Mouse (Mus musculus) c-Kit-positive CD71-positive TER-119-positive erythroid progenitor cells, embryonic 14.5 days (primary cell): ENCODE results near the gene Runx1.

ENCODE experiments used
- DNase-seq: peaks from one replicate; pipeline ENCODE4 v3.0.0-alpha.2; 2013; ENCODE audit warnings: low spot score

The Runx1 gene

DNA sequence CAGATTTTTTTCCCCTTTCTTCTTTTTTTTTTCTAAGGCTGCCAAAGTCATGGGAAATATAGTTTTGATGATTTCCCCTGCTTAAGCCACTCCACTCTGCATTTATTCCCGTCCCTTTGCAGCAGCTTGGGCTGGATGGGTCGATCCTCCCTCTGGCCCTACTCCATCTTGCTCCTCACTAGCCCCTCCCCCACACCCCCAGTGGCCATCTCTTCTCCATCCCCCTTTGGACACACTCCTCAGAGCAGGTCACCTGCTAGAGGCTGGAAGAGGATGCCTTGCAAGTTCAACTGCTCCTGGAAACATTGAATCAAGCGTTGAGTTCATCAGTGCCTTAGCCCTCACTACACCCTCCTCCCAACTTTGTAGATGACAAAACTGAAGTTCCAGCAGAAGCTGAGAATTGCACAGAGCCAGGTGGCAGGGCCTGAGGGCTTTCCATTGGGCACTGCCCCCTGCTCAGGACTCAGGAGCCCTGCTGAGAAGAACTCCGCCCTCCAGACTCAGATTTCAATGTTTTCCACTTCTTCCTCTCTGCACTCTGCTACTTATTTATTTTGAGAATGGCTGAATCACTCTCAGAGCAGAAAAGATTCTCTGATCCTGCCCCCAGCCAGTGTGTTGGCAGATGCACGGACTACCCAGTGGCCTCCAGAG is 171.5 kb downstream of the Runx1 start:
- no peak for DNase-seq

DNA sequence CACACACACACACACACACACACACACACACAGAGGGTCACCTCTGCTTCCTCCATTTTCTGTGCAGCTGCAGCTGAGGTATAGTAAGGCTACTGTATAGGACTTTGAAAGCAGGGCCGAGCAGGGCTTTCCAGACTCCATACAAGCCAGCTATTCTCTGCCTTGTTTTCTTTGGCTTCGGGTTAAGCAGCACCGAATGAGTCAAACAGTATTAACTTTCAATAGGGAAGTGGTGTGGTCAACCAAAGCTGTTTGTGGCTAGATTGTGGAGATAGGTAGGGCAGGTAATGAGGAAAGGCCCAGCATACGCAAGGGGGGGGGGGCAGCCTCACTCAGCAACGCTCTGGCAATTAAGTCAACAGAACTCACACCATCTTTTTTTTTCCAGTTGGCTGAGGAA is 172.1 kb downstream of the Runx1 start:
- no peak for DNase-seq

DNA sequence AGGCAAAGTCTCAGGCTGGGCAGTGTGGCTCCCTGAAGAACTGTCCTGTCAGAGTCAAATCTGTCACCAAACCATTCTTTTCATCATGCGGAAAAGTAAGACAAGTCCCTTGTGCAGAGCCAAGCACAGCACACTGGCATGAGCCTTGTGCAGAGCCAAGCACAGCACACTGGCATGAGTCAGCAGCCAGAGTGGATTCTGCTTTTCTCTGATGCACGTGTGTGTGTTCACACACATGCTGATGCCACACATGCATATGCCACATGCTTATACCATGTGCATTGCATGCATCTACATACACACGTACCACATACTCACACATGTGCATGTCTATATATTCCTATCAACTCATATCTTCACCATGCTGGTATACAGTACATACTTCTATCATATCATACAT is 174.7 kb downstream of the Runx1 start:
- DNase-seq: no peak

DNA sequence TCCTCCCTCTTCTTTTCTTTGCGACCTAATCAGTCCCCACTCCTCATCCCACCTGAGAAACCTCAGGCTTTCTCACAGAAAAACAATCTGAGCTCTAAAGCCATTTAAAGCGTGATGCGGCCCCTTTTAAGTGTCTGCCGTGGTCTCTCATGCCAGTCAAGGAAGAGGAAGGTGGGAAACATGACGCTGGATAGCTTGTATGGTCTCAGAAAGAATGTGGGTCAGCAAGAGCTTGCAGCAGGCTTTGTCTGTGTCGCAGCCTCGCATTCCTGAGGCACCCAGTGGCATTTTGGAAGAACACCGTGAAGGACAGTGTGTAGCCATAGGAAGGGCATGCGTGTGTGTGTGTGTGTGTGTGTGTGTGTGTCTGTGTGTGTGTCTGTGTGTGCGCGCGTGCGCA is 179.8 kb downstream of the Runx1 start:
- no peak for DNase-seq

DNA sequence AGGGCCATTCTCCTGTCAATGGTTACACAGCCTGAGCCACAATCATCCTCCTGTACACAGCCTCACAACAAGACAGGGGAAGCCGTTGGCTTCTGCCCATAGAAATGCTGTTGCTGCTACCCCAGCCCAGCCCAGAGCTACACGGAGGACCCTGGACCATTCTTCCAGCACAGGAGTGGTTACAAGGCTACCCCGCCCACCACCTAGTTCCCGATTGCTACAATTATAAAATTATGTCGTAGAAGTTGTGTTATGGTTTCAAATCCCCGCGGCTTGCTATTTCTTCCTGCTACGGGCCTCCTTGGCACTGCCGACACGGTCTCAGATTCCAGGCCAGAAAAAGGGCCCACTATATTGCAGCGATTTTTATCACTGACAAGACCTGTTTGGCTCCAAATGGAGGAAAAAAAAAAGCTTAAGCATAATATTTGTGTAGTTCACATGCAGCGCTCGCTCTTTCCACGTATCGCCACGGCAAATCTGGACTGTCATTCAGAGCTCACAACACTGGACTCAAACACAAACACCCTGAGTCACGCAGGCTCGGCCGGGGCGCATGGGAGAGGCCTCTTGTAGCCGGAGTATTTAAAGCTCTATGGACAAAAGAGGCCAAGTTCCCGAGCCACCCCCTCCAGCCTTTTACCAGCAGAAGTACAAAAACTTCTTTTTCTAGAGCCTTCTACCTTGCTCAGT is 180.4 kb downstream of the Runx1 start:
- DNase-seq: no peak

DNA sequence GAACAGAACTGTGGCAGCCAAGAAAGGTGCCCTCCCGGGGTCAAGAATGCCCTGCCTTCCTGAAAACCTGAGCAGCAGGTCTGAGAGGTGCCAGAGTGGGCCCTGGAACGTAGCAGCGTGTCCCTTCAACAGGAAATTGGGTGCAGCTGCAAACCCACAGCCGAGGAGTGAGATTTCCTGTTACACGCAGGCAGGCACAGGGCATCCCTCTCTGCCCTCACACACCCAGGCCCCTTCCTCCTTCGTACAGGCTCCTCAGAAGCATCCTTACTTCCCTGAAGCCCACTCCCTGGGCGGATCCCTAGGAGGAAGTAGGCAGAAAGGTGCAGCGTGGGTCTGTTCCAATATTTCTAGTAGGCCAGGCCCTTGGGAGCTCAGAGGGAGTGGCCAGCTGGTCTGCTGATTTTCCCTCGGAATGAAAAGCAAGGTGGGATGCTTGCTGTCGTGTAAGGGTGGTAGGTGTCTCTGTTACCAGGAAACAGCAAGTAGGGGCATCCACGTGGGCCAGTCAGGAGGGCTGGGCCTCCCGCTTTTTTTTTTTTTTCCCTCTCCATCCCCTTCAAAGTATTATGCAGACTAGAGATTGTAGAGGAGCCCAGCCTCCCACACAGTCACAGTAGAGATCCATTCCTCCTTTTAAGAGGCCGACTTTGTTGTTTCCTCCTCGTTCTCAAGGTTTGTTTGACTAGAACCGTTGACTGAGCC is 181.1 kb downstream of the Runx1 start:
- DNase-seq: no peak

DNA sequence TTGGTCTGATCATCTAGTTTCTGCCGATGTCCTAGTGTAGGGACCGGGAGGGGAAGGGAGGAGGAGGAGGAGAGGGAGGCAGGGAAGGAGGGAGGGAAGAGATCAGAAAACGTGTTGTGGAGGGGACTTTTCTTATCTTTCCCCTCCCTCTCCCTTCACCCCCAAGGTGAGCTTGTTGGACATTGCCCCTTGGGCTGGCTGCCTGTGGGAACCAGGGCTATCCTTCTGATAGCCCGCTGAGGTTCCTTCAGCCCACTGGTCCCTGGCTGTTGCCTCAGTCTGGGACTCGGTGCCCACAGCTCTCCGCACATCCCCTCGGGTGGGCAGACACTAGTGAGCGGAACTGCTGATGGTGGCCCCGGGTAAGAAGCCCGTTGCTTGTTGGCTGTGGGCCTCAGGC is 181.6 kb downstream of the Runx1 start:
- no peak for DNase-seq

DNA sequence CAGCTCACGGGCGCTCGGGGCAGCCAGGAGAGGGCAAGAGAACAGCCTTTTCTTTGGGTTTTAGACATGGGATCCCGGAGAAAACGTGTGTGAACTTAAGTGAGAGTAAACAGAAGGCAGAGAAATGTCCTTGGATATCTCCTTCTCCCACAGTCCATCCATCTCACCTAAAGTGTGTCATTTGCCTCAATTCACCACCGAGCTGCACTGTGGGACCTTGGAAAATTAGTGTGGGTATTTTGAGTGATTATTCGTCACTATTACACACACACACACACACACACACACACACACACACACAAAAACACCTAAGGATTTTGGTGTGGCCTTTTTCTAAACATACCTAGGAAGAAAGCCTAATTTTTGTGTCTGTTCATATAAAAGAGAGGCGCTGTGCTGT is 183.7 kb downstream of the Runx1 start:
- no peak for DNase-seq

DNA sequence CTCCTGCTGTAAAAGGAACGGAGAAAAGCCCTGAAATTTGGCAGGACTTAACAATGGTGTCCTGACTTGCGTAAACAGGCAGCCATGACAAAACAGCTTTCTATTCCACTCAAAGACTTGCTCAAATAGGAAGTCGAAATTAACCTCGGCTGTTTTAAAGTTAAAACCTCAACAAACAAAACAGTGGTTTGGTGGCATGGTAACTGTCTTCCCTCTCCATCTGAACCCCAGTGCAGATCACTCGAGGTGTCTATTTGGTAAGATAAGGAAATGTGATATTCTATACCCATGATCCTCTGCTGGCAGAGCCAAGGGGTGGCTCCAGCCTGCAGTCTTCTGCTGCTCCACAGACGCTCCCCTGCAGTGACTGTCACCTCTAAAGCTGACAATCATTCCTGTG is 184.9 kb downstream of the Runx1 start:
- DNase-seq: no peak

DNA sequence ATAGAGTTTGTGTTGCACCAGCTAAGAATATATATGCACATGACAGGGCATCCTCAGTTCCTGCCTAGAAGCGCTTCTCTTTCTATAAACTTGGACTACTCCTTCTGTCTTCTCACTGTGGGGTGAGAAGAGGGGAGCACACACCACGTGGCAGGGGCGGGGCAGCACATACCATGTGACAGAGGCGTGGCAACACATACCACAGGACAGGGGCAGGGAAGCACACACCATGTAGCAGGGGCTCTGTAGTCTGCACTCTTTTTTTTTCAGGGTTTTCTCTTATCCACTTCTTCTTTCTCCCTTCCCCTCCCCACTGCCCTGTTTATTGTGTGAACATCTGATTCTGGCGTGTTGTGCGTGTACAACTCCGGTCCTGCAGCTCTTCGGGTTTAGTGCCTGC is 186.9 kb downstream of the Runx1 start:
- no peak for DNase-seq

DNA sequence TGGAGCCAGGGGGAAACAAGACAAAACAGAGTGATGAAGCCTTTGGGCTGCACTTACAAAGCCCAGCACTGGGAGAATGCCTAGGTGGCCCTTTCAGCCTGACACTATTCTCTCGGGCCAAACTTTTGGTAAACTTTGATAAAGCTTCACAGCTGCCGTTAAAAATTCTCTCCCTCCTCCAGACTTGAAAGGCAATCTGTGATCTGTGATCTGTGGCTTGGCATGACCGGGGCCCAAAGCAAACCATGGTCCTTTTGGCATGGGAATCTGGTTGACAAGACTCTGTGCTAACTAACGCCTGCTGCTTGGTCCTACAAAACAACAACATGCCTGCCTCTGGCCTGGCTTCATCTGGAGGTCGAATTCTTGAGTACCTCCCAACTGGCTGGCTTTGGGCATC is 188.9 kb downstream of the Runx1 start:
- no peak for DNase-seq

DNA sequence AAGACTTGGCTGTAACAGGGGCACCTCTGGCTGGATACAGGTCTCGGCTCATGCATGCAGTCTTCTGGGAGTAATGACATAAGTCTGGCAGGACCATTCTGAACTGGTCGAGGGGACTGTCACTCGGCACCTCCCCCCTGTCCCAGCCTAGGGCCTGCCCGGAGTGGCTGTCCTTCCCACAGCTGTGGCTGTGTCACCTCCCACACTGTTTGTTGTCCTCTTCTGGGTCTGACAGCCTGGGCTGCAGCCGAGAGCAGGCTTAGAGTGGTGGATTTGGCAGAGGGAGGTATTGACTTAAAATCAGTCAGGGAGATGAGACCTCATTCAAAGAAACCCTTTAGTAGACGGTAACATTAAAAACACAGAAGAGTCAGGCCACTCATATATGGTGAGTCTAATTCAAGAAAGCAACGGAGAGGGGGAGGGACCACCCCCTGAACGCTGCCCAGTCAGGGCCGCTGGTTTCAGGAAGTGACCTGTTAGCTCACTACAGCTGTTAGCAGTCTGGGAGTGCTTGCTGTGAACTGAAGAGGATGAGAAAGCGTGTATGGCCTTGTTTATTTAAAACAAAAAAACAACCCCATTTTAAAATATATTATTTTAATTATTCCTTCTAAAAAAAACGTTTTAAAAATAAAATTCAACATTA is 193.7 kb downstream of the Runx1 start:
- no peak for DNase-seq

DNA sequence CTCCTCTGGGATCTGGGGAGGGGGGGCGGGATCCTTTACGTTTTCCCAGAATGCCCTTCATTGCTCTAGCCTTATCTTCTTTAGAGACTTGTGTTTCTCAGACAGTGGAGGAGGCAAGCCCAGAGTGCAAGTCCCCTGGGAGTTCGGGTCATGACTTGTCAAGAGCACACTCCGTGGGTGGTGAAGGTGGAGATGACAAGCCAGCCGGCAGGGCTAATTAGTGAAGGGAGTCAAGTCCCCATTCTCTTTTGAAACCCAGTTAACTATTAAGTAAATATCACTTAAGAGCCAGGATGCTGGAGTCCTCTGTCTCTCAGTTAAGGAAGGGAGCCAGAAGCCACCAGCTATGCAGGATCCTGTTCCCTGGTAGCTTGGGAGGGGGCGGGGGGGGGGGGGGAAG is 194.3 kb downstream of the Runx1 start:
- DNase-seq: no peak

DNA sequence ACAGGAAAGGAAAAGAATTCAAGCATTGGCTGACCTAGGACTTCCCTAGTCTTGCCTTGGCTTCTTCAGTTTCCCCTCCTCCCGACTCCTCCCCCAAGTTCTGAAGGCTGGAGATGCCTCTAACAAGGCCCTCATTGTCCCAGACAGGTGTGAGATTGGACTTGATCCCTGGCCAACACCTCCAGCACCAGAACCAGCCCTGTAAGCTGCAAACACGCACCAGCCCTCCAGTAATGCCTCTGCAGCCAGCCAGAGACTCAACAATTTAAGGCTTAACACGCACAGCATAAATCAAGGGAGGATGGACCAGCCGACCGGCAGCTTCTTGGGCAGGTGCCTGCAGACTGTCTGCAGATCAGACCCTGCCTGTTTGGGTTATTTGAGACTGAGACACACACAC is 195.0 kb downstream of the Runx1 start:
- no peak for DNase-seq

DNA sequence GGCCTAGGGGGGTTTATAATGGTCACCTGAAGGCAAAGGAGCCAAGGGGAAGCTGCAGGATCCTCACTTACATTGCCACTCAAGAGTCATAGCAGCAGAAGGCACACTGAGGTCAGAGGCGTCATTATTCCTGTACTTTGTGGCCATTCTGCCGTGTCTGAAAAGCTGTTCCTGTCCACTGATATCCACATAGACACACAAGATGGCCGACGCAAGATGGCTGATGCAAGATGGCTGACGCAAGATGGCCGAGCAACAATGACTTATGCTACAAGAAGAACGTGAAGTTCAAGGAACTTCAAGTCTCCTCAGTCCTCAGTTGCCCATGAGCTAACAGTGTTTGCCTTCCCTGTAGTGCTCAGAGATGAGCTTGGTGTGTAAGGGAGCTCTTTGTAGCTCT is 196.1 kb downstream of the Runx1 start:
- no peak for DNase-seq

DNA sequence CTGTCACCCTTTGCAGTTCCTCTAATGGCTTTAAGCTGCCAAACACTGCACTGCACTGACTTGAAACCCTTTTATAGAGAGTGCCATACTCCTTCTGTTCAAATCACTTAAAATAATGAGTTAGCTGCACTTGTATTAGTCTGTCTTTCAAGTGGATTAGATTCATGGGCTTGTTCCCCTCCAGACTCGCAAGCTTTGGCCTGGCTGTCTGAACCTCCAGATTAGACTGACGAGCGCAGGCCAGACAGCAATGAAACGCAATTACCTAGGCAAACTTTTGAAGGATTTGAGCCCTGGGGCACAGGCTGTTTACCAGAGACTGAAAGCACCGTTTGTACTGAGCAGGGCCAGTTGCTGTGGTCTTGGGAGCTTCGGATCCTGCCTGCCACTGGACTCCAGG is 198.7 kb downstream of the Runx1 start:
- no peak for DNase-seq

DNA sequence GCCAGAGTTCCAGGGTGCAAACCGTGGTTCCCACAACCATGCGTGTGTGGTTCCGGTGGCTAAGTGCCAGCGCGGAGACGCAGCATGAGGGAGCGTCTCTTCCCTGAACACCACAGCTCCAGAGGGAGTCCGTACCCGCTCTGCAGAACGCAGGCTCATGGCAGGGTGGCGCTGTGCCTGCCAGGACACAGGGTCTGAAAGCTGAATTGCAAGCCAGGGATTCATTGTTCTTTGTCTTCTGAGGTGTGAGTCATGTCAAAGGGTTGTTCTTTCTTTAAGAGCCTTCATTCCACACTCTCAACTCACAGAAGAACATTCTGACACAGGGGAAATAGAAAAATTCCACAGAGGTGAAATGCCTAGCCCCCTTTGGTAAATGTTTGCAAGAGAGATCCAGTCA is 202.0 kb downstream of the Runx1 start:
- no peak for DNase-seq

DNA sequence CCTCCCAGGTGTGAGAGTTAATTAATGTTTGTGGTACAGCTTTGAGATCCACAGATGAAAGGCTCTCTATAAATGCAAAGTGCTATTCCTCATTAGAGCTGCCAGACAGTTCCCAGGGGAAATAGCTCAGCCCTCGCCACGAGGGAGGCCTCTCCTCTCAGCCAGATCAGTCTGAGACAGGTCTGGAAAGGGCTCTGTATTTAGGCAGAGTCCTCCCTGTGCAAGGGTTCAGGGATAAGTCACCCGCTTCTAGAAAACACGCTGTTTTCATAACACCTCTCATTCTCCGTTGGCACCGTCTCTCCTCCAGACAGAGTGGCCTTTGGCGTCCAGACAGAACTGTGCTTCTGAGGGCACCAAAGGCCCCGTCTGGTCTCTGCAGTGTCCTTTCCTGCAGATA is 204.1 kb downstream of the Runx1 start:
- DNase-seq: no peak

DNA sequence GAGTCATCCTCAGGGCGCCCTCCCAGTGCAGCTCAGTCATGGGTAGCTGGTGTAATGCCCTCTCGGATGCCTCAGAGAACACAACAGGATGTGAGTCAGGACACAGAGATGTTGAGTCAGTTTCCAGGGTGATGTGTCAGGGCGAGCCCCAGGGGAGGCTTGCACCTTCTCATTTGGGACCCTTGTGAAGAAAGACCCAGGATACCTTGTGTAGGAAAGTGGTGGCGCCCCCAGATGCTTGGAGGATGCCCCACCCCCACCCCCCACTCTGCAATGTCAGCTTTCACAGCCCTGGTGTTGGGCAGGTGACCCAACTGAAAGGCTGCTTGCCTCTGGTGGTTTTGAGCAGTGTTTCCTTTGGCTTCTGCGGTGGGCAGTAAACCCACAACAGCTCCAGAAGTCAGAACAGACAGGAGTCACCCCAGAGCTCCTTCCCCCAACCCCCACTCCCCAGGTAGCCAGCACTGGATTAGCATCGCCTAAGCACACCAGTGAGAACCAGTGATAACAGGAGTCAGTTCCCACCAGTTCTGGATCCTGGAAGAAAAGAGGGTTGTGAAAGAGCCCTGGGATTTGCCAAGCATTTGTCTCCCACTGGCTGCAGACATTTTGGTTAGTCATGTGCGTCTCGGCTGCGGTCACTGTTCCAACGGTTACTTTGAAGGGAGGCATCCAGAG is 205.0 kb downstream of the Runx1 start:
- no peak for DNase-seq

DNA sequence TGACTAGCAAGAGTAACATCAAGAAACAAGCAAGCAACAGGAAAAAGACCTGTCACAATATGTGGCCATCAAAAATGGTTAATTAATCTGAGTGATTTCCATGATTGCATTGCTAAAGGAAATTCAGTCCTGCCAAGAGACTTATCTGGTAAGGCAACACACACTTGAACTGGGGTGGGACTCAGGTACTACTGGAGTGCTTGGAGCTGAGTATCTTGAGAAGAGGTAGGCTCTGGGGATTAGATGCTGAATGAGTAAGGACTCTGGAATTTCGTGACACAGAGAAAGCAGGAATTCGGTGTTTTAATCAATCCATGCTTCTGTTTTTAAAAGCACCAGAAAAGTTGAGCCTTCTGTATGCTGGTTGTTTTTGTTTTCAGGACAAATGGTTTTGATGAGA is 209.1 kb downstream of the Runx1 start:
- DNase-seq: no peak

DNA sequence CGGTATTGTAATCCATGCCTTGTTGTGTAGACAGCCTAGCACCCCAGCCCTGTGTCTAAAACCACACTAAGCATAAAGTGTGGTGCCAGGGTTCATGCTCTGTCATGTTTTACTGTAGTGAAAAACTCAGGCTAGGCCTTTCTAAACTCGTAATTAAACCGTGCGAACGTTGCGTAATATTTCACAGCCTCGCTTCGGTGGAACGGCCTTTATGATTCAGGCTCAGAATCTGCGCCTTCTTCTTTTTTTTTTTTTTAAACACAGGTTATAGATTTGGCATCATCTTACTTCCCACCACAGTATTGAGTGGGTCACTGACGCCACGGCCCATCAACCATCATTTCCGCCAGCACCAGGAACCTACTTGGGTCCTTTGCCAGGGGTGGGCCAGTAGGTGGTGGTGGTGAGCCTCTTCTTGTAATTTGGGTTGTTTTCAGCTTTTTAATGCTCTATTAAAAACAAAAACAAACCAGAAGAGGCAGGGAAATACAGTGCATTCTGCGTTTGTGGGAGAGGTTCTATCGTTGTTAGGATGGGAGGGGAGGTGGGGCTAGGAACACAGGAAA is 210.6 kb downstream of the Runx1 start:
- DNase-seq: no peak

DNA sequence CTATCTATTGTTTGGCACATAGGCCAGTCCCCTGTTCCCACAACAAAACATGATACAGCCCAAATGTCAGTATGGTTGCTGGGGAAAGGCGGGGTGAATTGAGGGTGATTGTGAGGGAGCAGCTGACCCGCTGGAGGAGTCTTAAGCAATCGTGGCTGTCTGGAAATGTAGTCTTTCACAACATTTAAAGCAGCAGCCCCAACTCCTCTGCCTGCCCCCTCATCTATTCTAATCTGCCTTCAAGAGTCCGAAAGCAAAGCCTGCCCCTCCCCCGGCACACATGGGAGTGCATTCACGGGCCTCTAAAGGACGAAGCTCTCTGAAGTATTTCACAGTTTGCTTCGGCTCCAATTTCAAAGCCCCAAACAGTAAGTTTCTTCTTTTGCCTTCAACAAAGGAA is 213.4 kb downstream of the Runx1 start:
- no peak for DNase-seq
